Mouse (Mus musculus): Measurements from ENCODE around the gene Tekt4.

GRCm38 (mm10) chr17:25474330-25475077, 20.1 kb downstream of the Tekt4 start:
- no peak for TF ChIP-seq CHD2 (IDR thresholded peaks at IDR 0.05; ENCODE audit: low read depth, low read length)
- TF ChIP-seq MAFK (IDR thresholded peaks at IDR 0.05; ENCODE audit: insufficient read depth, low read depth, low read length), result no peak
- no peak for TF ChIP-seq HCFC1 (IDR thresholded peaks at IDR 0.05; ENCODE audit: borderline replicate concordance, insufficient read depth, low read length)
- no peak for TF ChIP-seq ZNF384 (IDR thresholded peaks at IDR 0.05; ENCODE audit: low read depth, low read length)
